Mouse (Mus musculus) thymus, adult 2 months (tissue): ENCODE measurements around the gene Cog8.

Experiments used
- CTCF ChIP-seq: fragments of 200-500 bp; IDR thresholded peaks from 2 replicates; pipeline ENCODE4 v1.5.1; 2012; ENCODE audit warnings: mild to moderate bottlenecking, control low read depth, low read length, moderate library complexity, borderline replicate concordance; ENCODE audit not compliant: control insufficient read depth, poor library complexity, insufficient read depth; ENCODE audit errors: extremely low read depth
- POLR2A ChIP-seq: fragments of 200-500 bp; IDR thresholded peaks from 2 replicates; pipeline ENCODE4 v1.6.1; 2012; ENCODE audit warnings: mild to moderate bottlenecking, low read length, control low read depth, moderate library complexity; ENCODE audit not compliant: control insufficient read depth, poor library complexity, insufficient read depth; ENCODE audit errors: extremely low read depth

DNA sequence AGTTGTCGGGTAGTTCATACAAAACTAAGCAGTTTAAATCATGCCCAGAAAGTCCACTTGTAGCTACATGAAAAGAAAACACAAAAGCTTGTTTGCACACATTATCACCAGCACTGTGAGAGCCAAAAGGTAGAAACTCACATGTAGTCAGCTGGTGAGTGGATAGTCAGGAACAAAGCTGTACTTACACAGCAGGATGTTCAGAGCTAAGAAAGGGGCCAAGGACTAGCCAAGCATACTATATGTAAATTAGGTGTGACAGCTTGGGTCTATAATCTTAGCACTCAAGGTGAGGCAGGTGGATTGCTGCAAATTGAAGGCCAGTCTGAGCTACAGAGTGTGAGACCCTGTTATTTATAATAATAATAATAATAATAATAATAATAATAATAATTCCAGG is 6.1 kb upstream of the Cog8 start:
- no peak for TF ChIP-seq POLR2A
- no peak for TF ChIP-seq CTCF
